Mouse (Mus musculus) kidney, adult 18-20 months (tissue): ENCODE data around the gene Gm15737.

ENCODE experiments used
- DNase-seq: peaks from one replicate; pipeline ENCODE4 v3.0.0; 2021

The Gm15737 gene

GRCm38 (mm10) chr6:92869089-92869581 is at the start of gene Gm15737:
Gene Gm15737 (plus strand): TSS chr6:92869357.
- DNase-seq = peak; percentile 23

GRCm38 (mm10) chr6:92821606-92822005 is 47.6 kb upstream of the Gm15737 start:
- DNase-seq = no peak

- no peak for DNase-seq
Measured at GRCm38 (mm10) chr6:92822006-92822405, 47.2 kb upstream of the Gm15737 start.

GRCm38 (mm10) chr6:92823991-92824390 is 45.2 kb upstream of the Gm15737 start:
- no peak for DNase-seq

DNA sequence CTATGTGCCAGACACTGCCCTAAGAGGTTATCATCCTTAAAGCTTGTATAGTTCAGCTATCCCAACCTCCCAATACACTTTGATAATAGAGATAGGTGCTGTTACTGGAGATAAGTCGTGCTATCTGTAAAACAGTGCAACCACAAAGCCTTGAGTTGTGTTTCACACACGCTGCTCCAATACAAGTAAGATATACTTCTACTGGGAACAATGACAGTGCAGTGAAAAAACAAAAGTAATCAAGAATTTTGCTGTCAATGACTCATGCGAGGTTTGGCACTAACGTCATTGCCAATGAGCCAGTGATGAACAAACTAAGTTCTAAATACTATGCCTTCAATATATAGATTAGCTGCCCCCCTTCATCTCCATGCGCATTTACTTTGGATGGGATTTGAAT is 42.6 kb upstream of the Gm15737 start:
- DNase-seq = no peak

- no peak for DNase-seq
Measured at GRCm38 (mm10) chr6:92827360-92827759, 41.8 kb upstream of the Gm15737 start.

- no peak for DNase-seq
Measured at GRCm38 (mm10) chr6:92829148-92829547, 40.0 kb upstream of the Gm15737 start.

DNA sequence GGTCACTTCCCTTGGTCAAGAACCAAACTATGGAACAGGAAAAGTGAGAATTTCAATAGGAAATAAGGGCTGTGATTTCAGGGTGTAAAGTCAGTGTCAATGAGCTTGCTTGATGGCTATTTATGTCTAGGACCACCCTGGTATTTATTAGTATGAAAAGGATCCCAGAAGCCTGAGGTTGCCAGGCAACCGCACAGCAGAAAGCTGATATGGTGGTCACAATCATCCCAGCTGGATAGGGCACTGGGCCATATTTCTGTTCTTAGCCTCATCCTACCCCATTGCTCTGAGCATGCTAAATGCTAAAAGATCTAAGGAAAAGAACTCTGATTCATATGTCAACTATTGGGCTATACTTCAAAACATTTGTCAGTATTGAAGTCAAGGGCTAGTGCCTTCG is 38.1 kb upstream of the Gm15737 start:
- DNase-seq = no peak

DNA sequence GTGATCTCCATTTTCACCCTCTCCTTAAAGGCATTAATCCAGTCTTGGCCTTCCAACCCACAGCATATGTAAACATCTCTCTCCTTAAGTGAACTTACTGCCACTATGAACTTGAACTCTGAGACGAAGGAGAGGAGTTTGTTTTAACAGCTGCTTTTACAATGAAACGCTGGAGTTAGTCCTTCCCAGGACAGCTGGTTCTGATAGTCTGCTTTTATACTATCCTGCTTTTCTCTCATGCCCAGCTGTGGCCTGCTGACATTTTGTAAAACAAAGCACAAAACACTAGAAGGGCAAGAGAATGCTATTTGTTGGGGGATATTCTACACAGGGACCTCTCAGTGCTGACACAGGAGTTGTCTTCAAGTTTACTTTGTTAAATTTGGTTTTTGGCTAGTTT is 27.2 kb upstream of the Gm15737 start:
- DNase-seq = no peak

- DNase-seq = no peak
Measured at GRCm38 (mm10) chr6:92843474-92843873, 25.7 kb upstream of the Gm15737 start.

GRCm38 (mm10) chr6:92845898-92846297 is 23.3 kb upstream of the Gm15737 start:
- DNase-seq = no peak

DNA sequence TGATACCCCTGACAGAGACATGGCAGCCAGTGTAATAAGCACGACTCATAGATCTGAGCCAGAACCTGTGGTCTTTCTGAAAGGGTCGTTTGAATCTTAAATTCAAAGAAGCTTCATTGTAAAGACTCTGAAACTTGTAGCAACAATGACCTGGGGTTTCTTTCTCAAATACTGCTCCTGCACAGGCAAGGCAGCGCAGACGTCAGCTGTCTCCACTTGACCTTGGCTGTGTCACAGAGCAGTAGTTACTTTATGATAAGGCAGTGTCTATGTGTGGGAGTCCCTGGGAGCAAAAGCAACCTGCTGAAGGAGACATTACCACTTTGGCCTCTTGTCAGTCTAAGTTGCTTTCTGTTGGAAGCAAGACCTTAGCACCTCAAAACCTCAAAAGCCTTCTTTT is 22.5 kb upstream of the Gm15737 start:
- DNase-seq = no peak

- DNase-seq = no peak
Measured at GRCm38 (mm10) chr6:92849208-92849607, 19.9 kb upstream of the Gm15737 start.

GRCm38 (mm10) chr6:92850250-92850649 is 18.9 kb upstream of the Gm15737 start:
- DNase-seq = peak; percentile 40

GRCm38 (mm10) chr6:92854873-92855272 is 14.3 kb upstream of the Gm15737 start:
- DNase-seq = no peak

GRCm38 (mm10) chr6:92857761-92858160 is 11.4 kb upstream of the Gm15737 start:
- DNase-seq = no peak

DNA sequence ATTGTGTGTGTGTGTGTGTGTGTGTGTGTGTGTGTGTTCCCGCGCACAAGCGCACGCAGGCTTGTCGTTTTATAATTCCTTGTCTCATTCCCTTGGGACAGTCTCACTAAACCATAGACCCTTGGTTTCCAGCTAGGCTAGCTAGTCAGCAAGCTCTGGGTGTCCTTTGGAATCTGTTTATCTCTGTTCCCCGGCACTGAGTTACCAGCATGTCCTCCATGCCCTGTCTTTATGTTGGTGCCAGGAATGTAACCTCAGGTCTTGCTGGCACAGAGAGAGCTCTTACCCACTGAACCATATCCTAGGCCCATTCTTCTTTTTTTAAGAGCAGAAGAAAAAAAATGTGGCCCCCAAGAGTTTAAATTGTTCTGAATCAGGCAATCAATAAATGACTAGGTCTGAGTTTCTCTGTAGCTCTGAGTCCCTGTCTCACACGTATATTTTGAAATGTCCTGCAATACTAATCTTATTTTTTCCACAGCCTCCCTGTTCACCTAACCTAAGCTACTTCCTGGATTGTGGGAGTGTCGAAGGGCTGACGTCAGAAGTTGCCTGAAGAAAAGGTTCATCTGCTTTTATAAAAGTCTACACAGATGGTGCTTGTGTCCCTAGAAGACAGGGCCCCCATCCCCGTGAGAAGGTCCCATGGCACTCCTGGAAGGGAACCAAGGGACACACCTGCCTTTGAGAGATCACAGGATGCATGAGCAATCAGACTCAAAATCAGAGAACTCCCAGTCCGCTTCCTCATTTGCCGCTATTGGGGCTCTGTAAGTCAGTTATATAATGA is 10.2 kb upstream of the Gm15737 start:
- peak; percentile 57 for DNase-seq

GRCm38 (mm10) chr6:92860285-92860912 is 8.8 kb upstream of the Gm15737 start:
- DNase-seq = peak; percentile 27

DNA sequence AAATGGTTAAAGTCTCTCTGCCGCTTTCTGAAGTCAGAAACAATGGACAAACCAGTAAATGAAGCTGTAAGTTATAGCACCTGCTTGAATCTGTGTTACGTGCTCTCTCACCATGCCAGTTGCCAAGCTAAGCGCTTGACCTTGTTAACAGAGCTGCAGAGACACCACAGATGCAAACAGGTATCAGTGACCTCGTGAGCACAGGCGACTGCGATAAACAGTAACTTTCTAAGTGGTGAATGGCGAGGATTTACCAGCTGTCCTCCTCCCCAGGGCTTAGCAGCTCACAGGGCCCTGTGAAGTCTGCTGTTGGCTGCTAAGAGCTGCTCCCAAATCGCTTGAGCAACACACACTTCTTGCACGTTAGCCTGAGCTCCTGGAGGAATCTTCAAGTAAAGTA is 6.6 kb upstream of the Gm15737 start:
- no peak for DNase-seq

- DNase-seq = peak; percentile 23
Measured at GRCm38 (mm10) chr6:92869582-92870219, 544 bp downstream of the Gm15737 start.

DNA sequence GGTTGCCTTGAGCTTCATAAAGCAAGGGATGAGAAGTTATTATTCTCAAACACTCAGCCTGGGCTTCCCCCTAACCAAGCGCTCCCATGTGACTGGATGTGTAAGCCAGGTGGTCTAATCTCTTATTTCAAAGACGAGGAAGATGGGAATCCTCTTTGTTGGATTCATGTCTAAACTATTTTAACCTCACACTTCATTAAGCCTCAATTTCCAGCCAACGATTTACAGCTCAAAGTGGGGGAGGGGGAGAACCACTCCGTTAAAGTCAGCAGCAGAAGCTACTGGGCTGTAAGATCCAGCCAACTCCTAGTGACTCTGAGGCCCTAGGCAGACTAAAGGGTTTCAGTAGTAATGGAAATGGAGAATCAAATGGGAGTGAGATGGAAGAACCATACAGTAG is 2.7 kb downstream of the Gm15737 start:
- no peak for DNase-seq

GRCm38 (mm10) chr6:92872766-92873165 is 3.6 kb downstream of the Gm15737 start:
- DNase-seq = no peak

- DNase-seq = peak; percentile 21
Measured at GRCm38 (mm10) chr6:92874854-92875253, 5.7 kb downstream of the Gm15737 start.

GRCm38 (mm10) chr6:92875340-92875739 is 6.2 kb downstream of the Gm15737 start:
- DNase-seq = no peak
